Mouse (Mus musculus): ENCODE measurements around the gene Trim10.

- TF ChIP-seq CTCF (IDR thresholded peaks at IDR 0.05) (no peak), EP300 (IDR thresholded peaks at IDR 0.05; ENCODE audit: insufficient read depth, low read depth, low read length) (no peak)
These were observed at the start of gene Trim10 for GRCm38 (mm10) chr17:36869284-36869954.

Measured in heart, adult 2 months (tissue).